Mouse (Mus musculus): Measurements from ENCODE around the gene Prkar1a. TPM values are rescaled to one million over a fixed set of nuclear protein-coding genes. Genes with fewer than 3 reads are reported as not detected.

The Prkar1a gene
- polyA plus RNA-seq, 1 experiment from 2014 or later: 435 TPM

DNA sequence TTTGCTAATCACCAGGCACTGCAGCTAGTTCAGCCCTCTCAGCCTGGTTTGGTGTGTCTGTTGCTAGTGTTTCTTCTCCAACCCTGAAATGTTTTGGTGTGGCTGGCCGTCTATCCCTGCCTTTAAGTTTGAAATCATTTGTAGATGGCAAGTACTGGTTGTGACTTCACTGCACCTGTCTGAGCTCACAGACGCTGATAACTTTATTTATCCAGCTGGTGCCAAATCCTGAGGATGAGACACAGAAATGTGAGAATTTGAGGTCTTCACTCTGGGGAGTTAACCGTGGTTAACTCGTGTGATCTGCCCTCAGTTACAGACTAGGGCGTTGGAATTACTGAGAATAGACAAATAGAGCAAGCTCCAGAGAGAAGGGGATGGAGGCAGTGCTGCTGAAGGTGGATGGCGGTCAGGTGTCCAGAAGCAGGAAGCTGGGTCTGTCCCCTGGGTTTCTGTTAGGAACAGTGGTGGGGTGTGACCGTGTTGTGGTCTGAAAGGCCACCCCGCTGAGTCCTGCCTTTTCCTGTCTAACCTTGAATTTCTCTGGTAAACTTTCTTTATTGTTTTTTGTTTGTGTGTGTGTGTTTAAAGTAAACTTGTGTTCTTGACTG, 19.0 kb downstream of the Prkar1a start:
- 75% methylated on average over 8 of the region's 8 CpGs for WGBS
- Histone ChIP-seq H3K36me3 (ENCODE audit: control insufficient read depth, insufficient read depth, low read length) (peaks cover 76% of the 10 kb centered on the region), H3K4me1 (ENCODE audit: control insufficient read depth, insufficient read depth, low read length) (peaks cover 12% of the 10 kb centered on the region; the same call in 1 of the 2 replicates), H3K27ac (replicated peaks; ENCODE audit: low read depth, low read length) (no peak overlapping the region), H3K9ac (ENCODE audit: low read depth, low read length) (no peak overlapping the region), H3K9me3 (ENCODE audit: control insufficient read depth, low read length) (no peaks in the 10 kb centered on the region), H3K4me2 (ENCODE audit: low read depth, low read length) (no peak overlapping the region), H3K27me3 (replicated peaks; ENCODE audit: control insufficient read depth, insufficient read depth, low read length) (no peaks in the 10 kb centered on the region), H3K4me3 (ENCODE audit: low read depth, low read length) (no peak overlapping the region)
- no peak for DNase-seq (ENCODE audit: low spot score)
- ATAC-seq (ENCODE audit: low read depth): no peak

DNA sequence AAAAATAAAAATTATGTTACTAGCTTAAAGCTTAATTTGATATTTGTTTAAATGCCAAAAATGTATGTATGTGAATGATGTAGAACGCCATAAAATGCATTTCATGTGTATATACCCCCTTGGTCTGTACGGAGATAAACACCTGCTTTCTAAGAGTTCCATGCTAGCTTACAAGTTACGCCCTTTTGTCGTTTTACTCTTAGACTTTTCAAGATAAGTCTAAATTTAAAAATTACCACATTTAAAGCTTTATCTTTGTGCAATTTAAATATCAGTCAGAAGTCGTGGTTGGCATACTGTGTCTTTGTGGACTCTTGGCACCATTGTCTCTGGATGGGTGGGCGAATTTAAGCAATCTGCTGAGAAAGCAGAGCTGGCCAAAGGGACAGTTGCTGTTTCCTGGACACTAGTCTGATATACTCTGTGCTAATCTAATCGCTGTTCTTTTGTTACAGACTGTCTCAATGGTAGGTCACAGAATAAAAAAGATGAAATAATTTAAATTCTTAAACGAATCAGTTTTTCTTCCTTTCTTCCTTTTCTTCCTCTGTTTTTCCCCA, 20.0 kb downstream of the Prkar1a start:
- H3K4me3 ChIP-seq (ENCODE audit: low read depth, low read length): no peak overlapping the region
- no peak for DNase-seq (ENCODE audit: low spot score)
- no peaks in the 10 kb centered on the region for H3K27me3 ChIP-seq (replicated peaks; ENCODE audit: control insufficient read depth, insufficient read depth, low read length)
- peaks cover 12% of the 10 kb centered on the region; the same call in 1 of the 2 replicates for H3K4me1 ChIP-seq (ENCODE audit: control insufficient read depth, insufficient read depth, low read length)
- no peak for ATAC-seq (ENCODE audit: low read depth)
- H3K27ac ChIP-seq (replicated peaks; ENCODE audit: low read depth, low read length): no peak overlapping the region
- WGBS: 89% methylated on average over 8 of the region's 8 CpGs
- H3K4me2 ChIP-seq (ENCODE audit: low read depth, low read length): no peak overlapping the region
- no peak overlapping the region for H3K9ac ChIP-seq (ENCODE audit: low read depth, low read length)
- H3K36me3 ChIP-seq (ENCODE audit: control insufficient read depth, insufficient read depth, low read length): peaks cover 66% of the 10 kb centered on the region
- no peaks in the 10 kb centered on the region for H3K9me3 ChIP-seq (ENCODE audit: control insufficient read depth, low read length)

DNA sequence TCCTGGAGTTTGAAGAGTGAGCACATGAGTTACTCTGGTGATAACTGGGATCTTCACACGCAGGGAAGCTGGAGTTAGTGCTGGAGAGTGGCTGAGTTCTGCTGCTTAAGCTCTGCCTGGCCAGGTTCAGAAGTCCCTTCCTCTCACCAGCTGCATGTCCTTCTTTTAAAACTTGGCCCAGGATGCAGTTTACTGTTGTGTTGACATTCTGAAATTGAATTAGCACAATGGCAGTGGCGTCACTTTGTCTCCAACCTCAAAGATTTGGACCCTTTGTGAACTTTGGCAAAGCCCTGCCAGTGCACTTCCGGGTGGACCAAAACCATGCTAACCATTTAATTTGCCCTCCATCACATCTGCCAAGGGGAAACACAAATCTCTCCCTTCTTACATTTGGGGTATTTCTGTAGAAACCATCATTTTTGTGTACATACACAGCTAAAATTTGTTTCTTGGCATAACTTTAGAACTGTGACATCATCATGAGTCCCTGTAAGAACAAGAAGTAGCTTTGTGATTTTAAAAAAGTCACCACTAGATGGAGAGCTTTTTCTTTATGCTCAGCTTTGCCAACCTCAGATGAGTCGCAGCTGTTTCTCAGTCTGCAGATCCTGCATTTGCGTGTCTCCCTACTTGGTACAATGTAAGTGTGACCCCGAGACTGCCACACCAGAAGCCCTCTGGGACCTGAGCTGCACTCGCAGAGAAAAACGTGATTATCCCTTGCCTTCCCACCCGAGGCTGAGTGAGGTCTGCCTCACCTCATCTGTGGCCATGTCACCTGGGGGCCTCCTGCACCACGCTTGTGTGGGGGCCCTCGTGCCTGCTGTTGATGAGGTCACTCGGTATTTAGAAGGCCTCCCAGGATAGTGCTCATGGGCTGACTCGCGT, 21.1 kb downstream of the Prkar1a start:
- no peak overlapping the region for H3K4me3 ChIP-seq (ENCODE audit: low read depth, low read length)
- peaks cover 12% of the 10 kb centered on the region; the same call in 1 of the 2 replicates for H3K4me1 ChIP-seq (ENCODE audit: control insufficient read depth, insufficient read depth, low read length)
- 46% methylated on average over 14 of the region's 14 CpGs for WGBS
- ATAC-seq (ENCODE audit: low read depth): peak; percentile 65
- peaks cover 56% of the 10 kb centered on the region for H3K36me3 ChIP-seq (ENCODE audit: control insufficient read depth, insufficient read depth, low read length)
- H3K27ac ChIP-seq (replicated peaks; ENCODE audit: low read depth, low read length): peak overlapping the region; percentile 45
- H3K27me3 ChIP-seq (replicated peaks; ENCODE audit: control insufficient read depth, insufficient read depth, low read length): no peaks in the 10 kb centered on the region
- DNase-seq (ENCODE audit: low spot score): peak; percentile 94
- H3K4me2 ChIP-seq (ENCODE audit: low read depth, low read length): no peak overlapping the region
- no peaks in the 10 kb centered on the region for H3K9me3 ChIP-seq (ENCODE audit: control insufficient read depth, low read length)
- H3K9ac ChIP-seq (ENCODE audit: low read depth, low read length): no peak overlapping the region

DNA sequence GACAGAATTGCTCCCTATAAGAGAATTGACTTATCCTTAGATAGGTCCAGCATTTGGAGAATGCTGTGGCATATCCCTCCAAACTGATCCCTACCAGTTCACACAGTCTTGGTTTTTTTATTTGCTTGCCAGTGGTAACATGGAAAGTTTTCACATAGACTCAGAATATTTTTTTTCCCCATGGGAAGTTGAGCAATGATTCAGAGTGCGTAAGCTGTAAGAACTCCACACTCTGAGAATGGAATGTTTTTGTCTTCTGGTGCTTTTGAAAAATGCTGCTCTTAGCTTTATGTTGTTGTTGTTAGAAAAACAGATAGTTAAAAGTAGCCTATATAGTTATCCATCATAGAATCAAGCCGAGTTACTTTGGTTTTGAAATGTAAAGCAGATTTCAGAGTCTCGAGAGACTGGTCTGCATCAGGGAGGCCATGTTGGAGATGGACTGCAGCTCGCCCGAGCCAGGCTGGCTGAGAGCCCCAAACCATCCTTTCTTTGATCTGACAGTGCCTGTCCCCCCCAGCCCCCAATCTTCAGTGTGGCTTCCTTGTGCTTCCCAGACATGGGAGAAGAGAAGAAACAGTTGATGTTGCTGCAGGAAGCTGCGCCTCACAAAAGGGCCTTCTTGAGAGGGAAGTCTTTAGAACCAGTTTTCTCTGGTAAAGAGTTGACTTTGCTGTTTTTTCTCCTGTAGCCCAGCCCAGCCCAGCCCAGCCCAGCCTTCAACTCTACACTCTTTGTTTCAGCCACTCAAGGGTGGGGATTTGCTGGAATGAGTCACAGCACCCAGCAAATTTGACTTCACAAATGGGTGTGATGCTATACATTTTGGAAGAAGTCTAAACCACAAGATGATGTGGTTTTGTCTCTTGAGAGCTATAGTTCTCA, 22.2 kb downstream of the Prkar1a start:
- Histone ChIP-seq H3K9ac (ENCODE audit: low read depth, low read length) (0 out of 2 replicates have a peak overlapping the region, but pooled peaks have one; percentile 14), H3K9me3 (ENCODE audit: control insufficient read depth, low read length) (no peaks in the 10 kb centered on the region), H3K27ac (replicated peaks; ENCODE audit: low read depth, low read length) (peak overlapping the region; percentile 72), H3K4me3 (ENCODE audit: low read depth, low read length) (no peak overlapping the region), H3K36me3 (ENCODE audit: control insufficient read depth, insufficient read depth, low read length) (peaks cover 45% of the 10 kb centered on the region), H3K4me2 (ENCODE audit: low read depth, low read length) (no peak overlapping the region), H3K4me1 (ENCODE audit: control insufficient read depth, insufficient read depth, low read length) (peaks cover 12% of the 10 kb centered on the region; the same call in 1 of the 2 replicates), H3K27me3 (replicated peaks; ENCODE audit: control insufficient read depth, insufficient read depth, low read length) (no peaks in the 10 kb centered on the region)
- ATAC-seq (ENCODE audit: low read depth) (no peak), DNase-seq (ENCODE audit: low spot score) (peak; percentile 54)
- 55% methylated on average over 6 of the region's 6 CpGs for WGBS

DNA sequence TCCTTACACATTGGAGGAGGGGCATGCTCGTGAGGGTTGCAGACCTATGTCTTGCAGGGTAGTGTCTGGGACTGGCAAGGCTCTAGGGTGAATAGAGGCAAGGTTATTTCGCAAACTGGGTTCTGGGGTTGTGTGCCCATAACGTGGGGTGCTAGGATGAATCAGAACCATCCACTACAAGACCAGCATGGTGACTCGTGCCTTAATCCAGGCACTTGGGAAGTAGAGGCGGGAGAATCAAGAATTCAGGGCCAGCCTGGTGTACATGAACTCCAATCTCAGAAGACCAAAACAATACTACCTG, 22.8 kb downstream of the Prkar1a start:
- DNase-seq (ENCODE audit: low spot score) (no peak), ATAC-seq (ENCODE audit: low read depth) (no peak)
- 85% methylated on average over 5 of the region's 5 CpGs for WGBS
- H3K9ac ChIP-seq (ENCODE audit: low read depth, low read length): no peak overlapping the region
- H3K9me3 ChIP-seq (ENCODE audit: control insufficient read depth, low read length): no peaks in the 10 kb centered on the region
- peaks cover 39% of the 10 kb centered on the region for H3K36me3 ChIP-seq (ENCODE audit: control insufficient read depth, insufficient read depth, low read length)
- H3K4me2 ChIP-seq (ENCODE audit: low read depth, low read length): no peak overlapping the region
- H3K27ac ChIP-seq (replicated peaks; ENCODE audit: low read depth, low read length): peak overlapping the region; percentile 72; the same call in 1 of the 2 replicates
- no peaks in the 10 kb centered on the region for H3K27me3 ChIP-seq (replicated peaks; ENCODE audit: control insufficient read depth, insufficient read depth, low read length)
- no peak overlapping the region for H3K4me3 ChIP-seq (ENCODE audit: low read depth, low read length)
- peaks cover 12% of the 10 kb centered on the region; the same call in 1 of the 2 replicates for H3K4me1 ChIP-seq (ENCODE audit: control insufficient read depth, insufficient read depth, low read length)

DNA sequence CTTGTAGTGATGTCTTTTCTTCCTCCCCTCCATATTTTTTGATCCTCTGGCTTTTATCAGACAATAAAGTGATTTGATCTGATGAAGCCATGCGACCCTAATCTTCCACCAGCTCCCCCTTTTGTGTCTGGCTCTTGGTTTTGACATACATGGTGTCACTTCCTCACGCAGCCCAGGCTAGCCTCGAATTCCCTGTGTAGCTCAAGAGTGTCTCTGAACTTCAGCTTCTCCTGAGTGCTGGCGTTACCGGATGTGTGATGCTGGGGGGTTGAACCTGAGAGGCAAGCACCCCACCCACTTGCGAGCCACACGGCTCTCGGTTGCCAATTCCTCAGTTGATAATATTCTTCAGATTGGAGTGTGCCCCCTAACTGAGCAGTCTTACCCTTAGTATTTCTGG, 23.2 kb downstream of the Prkar1a start:
- Histone ChIP-seq H3K4me1 (ENCODE audit: control insufficient read depth, insufficient read depth, low read length) (peaks cover 12% of the 10 kb centered on the region; the same call in 1 of the 2 replicates), H3K27ac (replicated peaks; ENCODE audit: low read depth, low read length) (no peak overlapping the region), H3K27me3 (replicated peaks; ENCODE audit: control insufficient read depth, insufficient read depth, low read length) (no peaks in the 10 kb centered on the region), H3K9ac (ENCODE audit: low read depth, low read length) (no peak overlapping the region), H3K36me3 (ENCODE audit: control insufficient read depth, insufficient read depth, low read length) (peaks cover 35% of the 10 kb centered on the region), H3K4me3 (ENCODE audit: low read depth, low read length) (no peak overlapping the region), H3K9me3 (ENCODE audit: control insufficient read depth, low read length) (no peaks in the 10 kb centered on the region), H3K4me2 (ENCODE audit: low read depth, low read length) (no peak overlapping the region)
- DNase-seq (ENCODE audit: low spot score): no peak
- no peak for ATAC-seq (ENCODE audit: low read depth)
- WGBS: 87% methylated on average over 8 of the region's 8 CpGs

DNA sequence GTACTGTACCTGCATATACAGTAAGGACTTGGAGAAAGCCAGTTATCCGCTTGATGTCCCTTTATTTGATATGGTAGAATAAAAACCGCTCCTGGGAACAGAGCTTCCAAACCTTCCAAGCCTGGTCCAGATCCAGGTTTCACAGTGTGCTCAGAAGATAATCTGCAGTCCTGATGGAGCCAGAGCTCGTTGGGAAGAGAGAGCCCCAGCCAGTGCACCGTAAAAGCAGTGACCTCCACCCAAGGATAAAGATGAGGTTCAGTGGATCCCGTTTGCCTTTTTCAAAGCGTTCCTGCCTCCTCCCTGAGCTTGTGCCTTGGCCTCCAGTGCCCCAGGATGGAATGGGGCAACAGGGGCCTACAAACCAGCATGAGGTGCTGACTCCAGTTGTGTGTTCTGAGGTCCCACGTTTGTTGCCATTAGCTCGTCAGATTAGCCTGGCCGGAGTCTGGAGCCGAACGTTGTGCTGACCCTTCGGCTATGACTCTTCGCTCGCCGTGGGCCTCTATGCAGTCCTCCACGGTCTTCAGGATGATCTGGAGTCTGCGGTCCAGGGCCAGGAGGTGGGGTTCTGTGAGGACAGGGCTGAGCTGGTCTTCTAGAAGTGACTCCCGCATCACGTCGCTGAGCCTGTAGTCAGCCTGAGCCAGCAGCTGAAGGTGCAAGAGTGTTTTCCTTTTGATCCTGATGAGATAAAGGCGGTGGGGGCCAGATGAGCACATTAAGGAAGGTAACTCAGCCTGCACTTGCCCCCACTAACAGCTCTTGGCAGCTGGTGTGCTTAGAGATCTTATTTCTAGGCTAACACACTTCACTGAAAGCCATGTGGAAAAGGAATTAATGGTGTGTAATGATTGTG, 23.9 kb downstream of the Prkar1a start:
- peak; percentile 42 for DNase-seq (ENCODE audit: low spot score)
- peaks cover 12% of the 10 kb centered on the region; the same call in 1 of the 2 replicates for H3K4me1 ChIP-seq (ENCODE audit: control insufficient read depth, insufficient read depth, low read length)
- peaks cover 27% of the 10 kb centered on the region for H3K36me3 ChIP-seq (ENCODE audit: control insufficient read depth, insufficient read depth, low read length)
- no peak overlapping the region for H3K9ac ChIP-seq (ENCODE audit: low read depth, low read length)
- no peak overlapping the region for H3K4me2 ChIP-seq (ENCODE audit: low read depth, low read length)
- 68% methylated on average over 21 of the region's 21 CpGs for WGBS
- H3K4me3 ChIP-seq (ENCODE audit: low read depth, low read length): no peak overlapping the region
- no peak overlapping the region for H3K27ac ChIP-seq (replicated peaks; ENCODE audit: low read depth, low read length)
- H3K27me3 ChIP-seq (replicated peaks; ENCODE audit: control insufficient read depth, insufficient read depth, low read length): no peaks in the 10 kb centered on the region
- H3K9me3 ChIP-seq (ENCODE audit: control insufficient read depth, low read length): no peaks in the 10 kb centered on the region
- ATAC-seq (ENCODE audit: low read depth): no peak

All from embryonic facial prominence, embryonic 14.5 days (tissue).